Mouse (Mus musculus) midbrain, embryonic 14.5 days (tissue): ENCODE measurements around the gene Prss16. TPM values are rescaled to one million over a fixed set of nuclear protein-coding genes. Genes with fewer than 3 reads are reported as not detected.
A peak's percentile ranks its signal among the peaks of the same experiment; 100 is the strongest.
"Not testable (repeated sequence)": the region's sequence is repeated elsewhere in the genome, so short reads cannot be mapped to it uniquely, and the experiment has no call there.

Experiments
- ATAC-seq: fragments of 200-750 bp; cut with Nextera tagmentation; 2 replicates; pipeline ENCODE4 v1.8.0; 2017; ENCODE audit warnings: moderate number of reproducible peaks, moderate library complexity; ENCODE audit not compliant: low FRiP score, low TSS enrichment
- DNase-seq: peaks from one replicate; pipeline ENCODE4 v3.0.0-alpha.2; 2015
- H3K27ac ChIP-seq: fragments of 300-500 bp; sonication (generic); replicated peaks from 2 replicates; pipeline ENCODE4 v1.5.1; 2014; ENCODE audit warnings: mild to moderate bottlenecking, low read depth, low read length, moderate library complexity
- H3K27me3 ChIP-seq: fragments of 300-500 bp; sonication (generic); 2 replicates; pipeline ENCODE4 v1.6.1; 2014; ENCODE audit warnings: low read length, control low read depth, mixed read lengths; ENCODE audit not compliant: control insufficient read depth, insufficient read depth
- H3K36me3 ChIP-seq: fragments of 300-500 bp; sonication (generic); 2 replicates; pipeline ENCODE4 v1.6.1; 2014; ENCODE audit warnings: low read length, control low read depth; ENCODE audit not compliant: control insufficient read depth, insufficient read depth
- H3K4me1 ChIP-seq: fragments of 300-500 bp; sonication (generic); 2 replicates; pipeline ENCODE4 v1.6.1; 2014; ENCODE audit warnings: mild to moderate bottlenecking, antibody characterized with exemption, low read length, control low read depth; ENCODE audit not compliant: control insufficient read depth, insufficient read depth
- H3K4me2 ChIP-seq: fragments of 300-500 bp; sonication (generic); 2 replicates; pipeline ENCODE4 v1.6.1; 2014; ENCODE audit warnings: mild to moderate bottlenecking, low read length, moderate library complexity
- H3K4me3 ChIP-seq: fragments of 300-500 bp; sonication (generic); replicated peaks from 2 replicates; pipeline ENCODE4 v1.5.1; 2014; ENCODE audit warnings: low read depth, low read length
- H3K9ac ChIP-seq: fragments of 300-500 bp; sonication (generic); replicated peaks from 2 replicates; pipeline ENCODE4 v1.6.1; 2014; ENCODE audit warnings: mild to moderate bottlenecking, low read length, moderate library complexity
- H3K9me3 ChIP-seq: fragments of 300-500 bp; sonication (generic); 2 replicates; pipeline ENCODE4 v1.6.1; 2016; ENCODE audit warnings: low read length, control low read depth, mixed read lengths; ENCODE audit not compliant: control insufficient read depth
- WGBS: fragments of 180-500 bp; shearing (Covaris S2); extraction: QIAGEN DNeasy Blood & Tissue Kit; methylation state at CpG from one replicate; pipeline ENCODE4 v1.1.7; 2014; 5-methylcytosine and 5-hydroxymethylcytosine counted together
- polyA plus RNA-seq: library from polyadenylated mRNA; unstranded; fragments of >200 nt; fragmentation: Nextera tagmentation; extraction: Ambion mirVana; gene quantifications from 2 replicates; pipeline ENCODE4 v1.2.1, GENCODE M21; 2014

Prss16 gene
- polyA plus RNA-seq, 1 experiment from 2014 or later: not detected

GRCm38 (mm10) chr13:22037415-22037814 lies 27.9 kb upstream of the Prss16 start:
- H3K27me3 ChIP-seq: no peaks in the 10 kb centered on the region
- peaks cover 27% of the 10 kb centered on the region for H3K4me1 ChIP-seq
- DNase-seq (no peak), ATAC-seq (no peak)
- no peak overlapping the region for H3K9ac ChIP-seq
- H3K4me3 ChIP-seq: no peak overlapping the region
- H3K36me3 ChIP-seq: no peaks in the 10 kb centered on the region
- H3K4me2 ChIP-seq: no peak overlapping the region
- WGBS: 80% methylated on average over 2 of the region's 2 CpGs
- no peaks in the 10 kb centered on the region for H3K9me3 ChIP-seq
- no peak overlapping the region for H3K27ac ChIP-seq

GRCm38 (mm10) chr13:22036986-22037385 lies 27.4 kb upstream of the Prss16 start:
- Histone ChIP-seq H3K27me3 (no peaks in the 10 kb centered on the region), H3K4me2 (peak overlapping the region; percentile 67), H3K36me3 (no peaks in the 10 kb centered on the region), H3K4me3 (0 out of 2 replicates have a peak overlapping the region, but pooled peaks have one; percentile 38), H3K27ac (no peak overlapping the region), H3K4me1 (peaks cover 23% of the 10 kb centered on the region), H3K9me3 (no peaks in the 10 kb centered on the region), H3K9ac (0 out of 2 replicates have a peak overlapping the region, but pooled peaks have one; percentile 1)
- DNase-seq (no peak), ATAC-seq (no peak)
- 55% methylated on average over 3 of the region's 3 CpGs for WGBS

GRCm38 (mm10) chr13:22036149-22036956 lies 26.8 kb upstream of the Prss16 start:
- Histone ChIP-seq H3K27ac (peak overlapping the region; percentile 64; the same call in 1 of the 2 replicates), H3K4me1 (peaks cover 21% of the 10 kb centered on the region), H3K36me3 (no peaks in the 10 kb centered on the region), H3K9me3 (no peaks in the 10 kb centered on the region), H3K9ac (peak overlapping the region; percentile 34; the same call in 1 of the 2 replicates), H3K4me3 (peak overlapping the region; percentile 38), H3K27me3 (no peaks in the 10 kb centered on the region), H3K4me2 (peak overlapping the region; percentile 67)
- DNase-seq: peak; percentile 33
- WGBS: 2% methylated on average over 17 of the region's 23 CpGs
- ATAC-seq: peak; percentile 10; the same call in 1 of the 2 replicates

DNA sequence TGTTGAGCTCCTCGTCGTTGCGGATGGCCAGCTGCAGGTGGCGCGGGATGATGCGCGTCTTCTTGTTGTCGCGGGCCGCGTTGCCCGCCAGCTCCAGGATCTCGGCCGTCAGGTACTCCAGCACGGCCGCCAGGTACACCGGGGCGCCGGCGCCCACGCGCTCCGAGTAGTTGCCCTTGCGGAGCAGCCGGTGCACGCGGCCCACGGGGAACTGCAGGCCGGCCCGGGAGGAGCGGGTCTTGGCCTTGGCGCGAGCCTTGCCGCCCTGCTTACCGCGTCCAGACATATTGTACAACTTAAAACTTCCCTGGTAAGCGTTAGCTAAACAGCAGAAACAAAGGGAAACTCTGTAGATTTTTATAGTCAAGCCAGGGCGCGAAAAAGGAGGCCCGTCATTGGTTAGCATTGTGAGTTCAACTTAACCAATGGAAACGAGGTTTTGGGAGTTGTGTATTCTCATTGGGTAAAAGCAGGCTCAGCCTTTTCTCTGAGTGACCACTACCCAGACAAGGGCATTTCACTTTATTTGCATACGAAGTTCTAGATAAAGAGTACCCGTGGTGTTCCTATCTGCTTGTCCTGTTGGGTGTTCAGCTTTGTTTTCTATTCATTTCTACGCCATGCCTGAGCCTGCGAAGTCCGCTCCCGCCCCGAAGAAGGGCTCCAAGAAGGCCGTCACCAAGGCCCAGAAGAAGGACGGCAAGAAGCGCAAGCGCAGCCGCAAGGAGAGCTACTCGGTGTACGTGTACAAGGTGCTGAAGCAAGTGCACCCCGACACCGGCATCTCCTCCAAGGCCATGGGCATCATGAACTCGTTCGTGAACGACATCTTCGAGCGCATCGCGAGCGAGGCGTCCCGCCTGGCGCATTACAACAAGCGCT lies 26.0 kb upstream of the Prss16 start, which contains the start of the genes Hist1h2ah and Hist1h2bk:
TSS of gene Hist1h2ah (minus strand) at position 302 of the 882 bp plus-strand sequence.
TSS of gene Hist1h2bk (plus strand) at position 604 of the 882 bp plus-strand sequence.
- H3K9me3 ChIP-seq, H3K27me3 ChIP-seq, H3K36me3 ChIP-seq: not testable (repeated sequence)
- WGBS: 1% methylated on average over 22 of the region's 69 CpGs
- ATAC-seq (peak; percentile 97), DNase-seq (peak; percentile 96)
- Histone ChIP-seq H3K4me2 (peak within 1 kb of the TSS; percentile 67), H3K27ac (peak within 1 kb of the TSS; percentile 64; the same call in 1 of the 2 replicates), H3K9ac (peak within 1 kb of the TSS; percentile 34; the same call in 1 of the 2 replicates), H3K4me1 (peaks cover 18% of the 10 kb centered on the region), H3K4me3 (peak within 1 kb of the TSS; percentile 38)

DNA sequence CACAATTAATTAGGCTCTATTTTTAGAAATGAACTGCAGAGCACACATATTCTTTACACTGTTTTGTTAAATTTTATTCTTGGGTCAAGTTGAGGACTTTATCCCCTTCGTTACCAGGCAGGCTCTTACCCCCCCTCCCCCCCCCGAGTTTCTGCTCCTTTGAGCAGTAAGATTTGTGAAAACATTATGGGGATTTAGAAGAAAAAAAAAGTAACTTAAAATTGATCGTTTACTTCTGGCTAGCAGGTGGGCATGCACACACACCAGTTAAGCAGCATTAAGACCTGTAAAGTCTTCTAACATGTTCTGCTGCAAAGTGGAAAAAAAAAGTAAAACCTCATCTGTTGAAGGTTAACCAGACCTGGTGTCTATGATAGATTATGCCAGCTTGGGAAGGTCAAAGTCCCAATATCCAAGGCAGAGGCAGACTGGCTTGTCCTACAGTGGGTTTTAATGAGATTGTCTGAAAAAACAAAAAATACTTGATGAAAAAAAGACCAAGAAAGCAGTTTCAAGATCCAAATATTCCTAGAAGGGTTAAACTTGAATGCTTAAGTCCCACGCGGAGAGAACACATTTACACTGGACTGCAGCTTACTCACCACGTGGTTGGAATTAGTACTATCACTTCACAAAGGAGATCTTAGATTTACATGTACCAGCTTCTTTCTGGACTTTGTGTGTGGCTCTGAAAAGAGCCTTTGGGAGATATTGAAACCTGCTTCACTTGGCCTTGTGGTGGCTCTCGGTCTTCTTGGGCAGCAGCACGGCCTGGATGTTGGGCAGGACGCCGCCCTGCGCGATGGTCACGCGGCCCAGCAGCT lies 25.1 kb upstream of the Prss16 start:
- ATAC-seq (no peak), DNase-seq (peak; percentile 39)
- Histone ChIP-seq H3K9ac (no peak overlapping the region; the same call in 1 of the 2 replicates), H3K36me3 (no peaks in the 10 kb centered on the region), H3K4me2 (peak overlapping the region; percentile 67), H3K4me3 (peak overlapping the region; percentile 38), H3K4me1 (peaks cover 12% of the 10 kb centered on the region), H3K9me3 (no peaks in the 10 kb centered on the region), H3K27me3 (no peaks in the 10 kb centered on the region), H3K27ac (no peak overlapping the region)
- WGBS: under 1% methylated on average over 12 of the region's 14 CpGs

DNA sequence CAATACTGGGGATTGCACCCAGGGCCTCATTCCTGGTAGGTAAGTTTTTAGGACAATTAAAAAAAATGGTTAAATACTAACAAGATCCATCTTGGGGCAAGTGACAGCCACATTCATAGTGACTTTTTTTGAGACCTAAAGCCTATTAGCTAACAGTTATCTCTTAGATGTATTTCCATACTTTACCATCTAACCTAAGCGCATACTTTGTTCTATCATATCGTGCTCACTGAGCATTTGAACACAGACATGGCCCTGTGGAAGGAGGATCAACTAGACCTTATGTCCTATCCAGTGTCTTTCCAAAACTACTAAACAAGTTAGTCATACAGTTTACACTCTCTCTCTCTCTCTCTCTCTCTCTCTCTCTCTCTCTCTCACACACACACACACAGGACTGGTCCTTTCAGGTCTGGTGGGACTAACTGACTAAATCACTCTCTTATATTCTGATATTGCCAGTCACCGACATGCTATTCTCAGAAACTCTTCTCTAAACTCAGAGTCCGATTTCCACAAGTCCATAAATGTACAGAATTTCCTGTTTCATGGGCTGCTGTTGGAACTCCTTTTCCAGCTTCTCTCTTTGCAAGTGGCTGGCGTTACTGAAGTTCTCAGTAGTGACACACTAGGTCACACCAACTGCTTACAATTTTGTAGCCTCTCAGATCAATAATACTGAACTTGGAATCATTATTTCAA lies 24.4 kb upstream of the Prss16 start:
- Histone ChIP-seq H3K4me2 (peak overlapping the region; percentile 67), H3K27me3 (no peaks in the 10 kb centered on the region), H3K4me3 (no peak overlapping the region), H3K9ac (no peak overlapping the region), H3K36me3 (no peaks in the 10 kb centered on the region), H3K4me1 (peaks cover 12% of the 10 kb centered on the region), H3K9me3 (no peaks in the 10 kb centered on the region), H3K27ac (no peak overlapping the region)
- no peak for ATAC-seq
- DNase-seq: no peak
- 52% methylated on average over 5 of the region's 5 CpGs for WGBS

- H3K9ac ChIP-seq: no peak overlapping the region
- peak; percentile 85 for DNase-seq
- H3K36me3 ChIP-seq: no peaks in the 10 kb centered on the region
- no peak overlapping the region for H3K4me2 ChIP-seq
- peaks cover 5% of the 10 kb centered on the region; the same call in 1 of the 2 replicates for H3K4me1 ChIP-seq
- ATAC-seq: no peak
- H3K27ac ChIP-seq: no peak overlapping the region
- H3K4me3 ChIP-seq: no peak overlapping the region
- H3K27me3 ChIP-seq: no peaks in the 10 kb centered on the region
- no peaks in the 10 kb centered on the region for H3K9me3 ChIP-seq
- WGBS: 13% methylated on average over 4 of the region's 4 CpGs
Measured at GRCm38 (mm10) chr13:22030493-22030892, 21.0 kb upstream of the Prss16 start.
